Mouse (Mus musculus) left cerebral cortex, adult 11 months (tissue): ENCODE results near the gene Tmem229b.
A peak's percentile ranks its signal among the peaks of the same experiment; 100 is the strongest.
"Not testable (repeated sequence)": the region's sequence is repeated elsewhere in the genome, so short reads cannot be mapped to it uniquely, and the experiment has no call there.

ENCODE experiments used
- DNase-seq: peaks from one replicate; pipeline ENCODE4 v3.0.0; 2022; ENCODE audit warnings: low spot score

Gene Tmem229b

GRCm38 (mm10) chr12:78947661-78948060, 59.8 kb downstream of the Tmem229b start:
- DNase-seq, result no peak

GRCm38 (mm10) chr12:78947161-78947560, 60.3 kb downstream of the Tmem229b start:
- no peak for DNase-seq

GRCm38 (mm10) chr12:78942931-78943330, 64.5 kb downstream of the Tmem229b start:
- no peak for DNase-seq

- no peak for DNase-seq
Measured at GRCm38 (mm10) chr12:78940081-78940480, 67.3 kb downstream of the Tmem229b start.

- DNase-seq, result no peak
Measured at GRCm38 (mm10) chr12:78939393-78940037, 67.9 kb downstream of the Tmem229b start.

GRCm38 (mm10) chr12:78936494-78936893, 70.9 kb downstream of the Tmem229b start:
- no peak for DNase-seq

- DNase-seq, result no peak
Measured at GRCm38 (mm10) chr12:78929900-78930299, 77.5 kb downstream of the Tmem229b start.

GRCm38 (mm10) chr12:78927287-78927686, 80.1 kb downstream of the Tmem229b start:
- DNase-seq, result no peak

GRCm38 (mm10) chr12:78923539-78924189, 83.8 kb downstream of the Tmem229b start:
- DNase-seq, result no peak

- DNase-seq, result not testable (repeated sequence)
Measured at GRCm38 (mm10) chr12:78922977-78923376, 84.5 kb downstream of the Tmem229b start.

- no peak for DNase-seq
Measured at GRCm38 (mm10) chr12:78922058-78922457, 85.4 kb downstream of the Tmem229b start.

- DNase-seq, result no peak
Measured at GRCm38 (mm10) chr12:78921421-78921820, 86.0 kb downstream of the Tmem229b start.

- peak; percentile 79 for DNase-seq
Measured at GRCm38 (mm10) chr12:78919079-78919712, 88.2 kb downstream of the Tmem229b start.

GRCm38 (mm10) chr12:78918227-78919078, 89.0 kb downstream of the Tmem229b start:
- DNase-seq, result peak; percentile 72

GRCm38 (mm10) chr12:78916278-78916677, 91.1 kb downstream of the Tmem229b start:
- no peak for DNase-seq

- DNase-seq, result no peak
Measured at GRCm38 (mm10) chr12:78915561-78915960, 91.9 kb downstream of the Tmem229b start.

- no peak for DNase-seq
Measured at GRCm38 (mm10) chr12:78914458-78914857, 93.0 kb downstream of the Tmem229b start.
